Comparison of ENCODE assay signal across 8 mouse cellular contexts in genomic region chr9:71831756-71832699, GRCm38 (mm10).
A peak's percentile ranks its signal among the peaks of the same experiment; 100 is the strongest.
DNase-seq lines count a peak whose midpoint lies in the region; ATAC-seq and TF ChIP-seq lines count a peak whose summit lies in the region.

No protein-coding gene starts in this region.

- ATAC-seq in lung, postnatal 0 days: peak; percentile 63
- ATAC-seq in erythroblast, adult 5-6 weeks (replicated peaks; ENCODE audit: low FRiP score, poor library complexity, severe bottlenecking): no peak; the same call in 1 of the 2 replicates

- no peak for TF ChIP-seq EP300 in lung, postnatal 0 days (IDR thresholded peaks at IDR 0.05)

- H3ac ChIP-seq in C2C12 (ENCODE audit: control insufficient read depth, insufficient read length, low read depth): no peak overlapping the region

- DNase-seq in Muller cell, postnatal 12 days (ENCODE audit: inconsistent ontology term): peak; percentile 48
- DNase-seq in cerebellum, postnatal 14 days: peak; percentile 70 to 77
- peak; percentile 67 to 90 for DNase-seq in heart, adult 18-20 months
- peak; percentile 51 for DNase-seq in large intestine, adult 2 months (ENCODE audit: low read depth, low spot score)
- DNase-seq in lung, postnatal 0 days (ENCODE audit: low spot score): peak; percentile 72
- DNase-seq in spleen, adult 12 weeks (ENCODE audit: low spot score): peak; percentile 65

- peak overlapping the region; percentile 39 for H3K4me2 ChIP-seq in lung, postnatal 0 days (replicated peaks; ENCODE audit: low read depth, low read length)

- no peak overlapping the region for H3K4me3 ChIP-seq in C2C12 (ENCODE audit: insufficient read depth, poor library complexity, severe bottlenecking)
- H3K4me3 ChIP-seq in lung, postnatal 0 days (ENCODE audit: low read depth, low read length): no peak overlapping the region

- H3K27ac ChIP-seq in lung, postnatal 0 days (ENCODE audit: low read length): no peak overlapping the region

- no peaks in the 10 kb centered on the region for H3K27me3 ChIP-seq in C2C12 (ENCODE audit: control insufficient read depth, insufficient read depth, insufficient read length)
- no peaks in the 10 kb centered on the region for H3K27me3 ChIP-seq in lung, postnatal 0 days (replicated peaks; ENCODE audit: insufficient read depth, low read length)

- H3K9ac ChIP-seq in lung, postnatal 0 days (replicated peaks; ENCODE audit: low read depth): no peak overlapping the region

- no peaks in the 10 kb centered on the region for H3K79me3 ChIP-seq in C2C12 (ENCODE audit: low read depth)

- 48% methylated on average over 26 of the region's 26 CpGs for WGBS in large intestine, adult 2 months
- WGBS in lung, postnatal 0 days: 39% methylated on average over 26 of the region's 26 CpGs

- no peaks in the 10 kb centered on the region for H3K36me3 ChIP-seq in C2C12 (ENCODE audit: control insufficient read depth, insufficient read depth)
- H3K36me3 ChIP-seq in lung, postnatal 0 days (ENCODE audit: insufficient read depth, low read length): no peaks in the 10 kb centered on the region

- no peaks in the 10 kb centered on the region for H3K79me2 ChIP-seq in C2C12 (ENCODE audit: control insufficient read depth, insufficient read depth)

- TF ChIP-seq CTCF in C2C12 (IDR thresholded peaks at IDR 0.05; ENCODE audit: control insufficient read depth, insufficient read depth, insufficient read length): peak; percentile 85
- TF ChIP-seq CTCF in lung, postnatal 0 days (IDR thresholded peaks at IDR 0.05): peak; percentile 98

- peaks cover 5% of the 10 kb centered on the region; the same call in 1 of the 2 replicates for H3K4me1 ChIP-seq in lung, postnatal 0 days (ENCODE audit: insufficient read depth, low read depth, low read length)

- H3K9me3 ChIP-seq in lung, postnatal 0 days (ENCODE audit: low read length): no peaks in the 10 kb centered on the region

TF ChIP-seq in C2C12, 6 proteins besides CTCF, POLR2A, EP300 and RAD21:
- TF ChIP-seq MYOG (IDR thresholded peaks at IDR 0.05; ENCODE audit: control insufficient read depth, extremely low read depth, insufficient read length) (no peak), CEBPB (IDR thresholded peaks at IDR 0.05; ENCODE audit: low read depth) (peak; percentile 65)
